Mouse (Mus musculus) thymus, postnatal 25 days (tissue): ENCODE data around the gene E330017A01Rik.

Source experiments
- DNase-seq: peaks from one replicate; pipeline ENCODE4 v3.0.0; 2022

Gene E330017A01Rik

GRCm38 (mm10) chr16:58662287-58662791, 23.8 kb upstream of the E330017A01Rik start:
- DNase-seq: no peak

- no peak for DNase-seq
Observed at GRCm38 (mm10) chr16:58661826-58662225, 23.3 kb upstream of the E330017A01Rik start.

GRCm38 (mm10) chr16:58658668-58659067, 20.1 kb upstream of the E330017A01Rik start:
- no peak for DNase-seq

GRCm38 (mm10) chr16:58656526-58656925, 18.0 kb upstream of the E330017A01Rik start:
- no peak for DNase-seq

- DNase-seq: no peak
Observed at GRCm38 (mm10) chr16:58655751-58656150, 17.2 kb upstream of the E330017A01Rik start.

- DNase-seq: no peak
Observed at GRCm38 (mm10) chr16:58649979-58650378, 11.4 kb upstream of the E330017A01Rik start.

- DNase-seq: no peak
Observed at GRCm38 (mm10) chr16:58638016-58638415, 523 bp downstream of the E330017A01Rik start.

GRCm38 (mm10) chr16:58637448-58637847, 1.1 kb downstream of the E330017A01Rik start:
- no peak for DNase-seq

GRCm38 (mm10) chr16:58635866-58636265, 2.7 kb downstream of the E330017A01Rik start:
- DNase-seq: no peak

GRCm38 (mm10) chr16:58629736-58630135, 8.8 kb downstream of the E330017A01Rik start:
- no peak for DNase-seq

- no peak for DNase-seq
Observed at GRCm38 (mm10) chr16:58628968-58629367, 9.6 kb downstream of the E330017A01Rik start.

- no peak for DNase-seq
Observed at GRCm38 (mm10) chr16:58628336-58628680, 10.2 kb downstream of the E330017A01Rik start.

- DNase-seq: no peak
Observed at GRCm38 (mm10) chr16:58627597-58628335, 10.8 kb downstream of the E330017A01Rik start.

GRCm38 (mm10) chr16:58623944-58624343, 14.6 kb downstream of the E330017A01Rik start:
- peak; percentile 10 for DNase-seq

GRCm38 (mm10) chr16:58623114-58623513, 15.4 kb downstream of the E330017A01Rik start:
- no peak for DNase-seq

GRCm38 (mm10) chr16:58622377-58622776, 16.2 kb downstream of the E330017A01Rik start:
- no peak for DNase-seq

GRCm38 (mm10) chr16:58617346-58617745, 21.2 kb downstream of the E330017A01Rik start:
- DNase-seq: no peak

- no peak for DNase-seq
Observed at GRCm38 (mm10) chr16:58616878-58617277, 21.7 kb downstream of the E330017A01Rik start, which contains the start of gene Gm813. Gene Gm813, minus strand, starts transcription at chr16:58616978.

GRCm38 (mm10) chr16:58612969-58613368, 25.6 kb downstream of the E330017A01Rik start:
- no peak for DNase-seq

- no peak for DNase-seq
Observed at GRCm38 (mm10) chr16:58607101-58607500, 31.4 kb downstream of the E330017A01Rik start.

GRCm38 (mm10) chr16:58604680-58605079, 33.9 kb downstream of the E330017A01Rik start:
- DNase-seq: no peak

- DNase-seq: no peak
Observed at GRCm38 (mm10) chr16:58603831-58604230, 34.7 kb downstream of the E330017A01Rik start.

GRCm38 (mm10) chr16:58600846-58601245, 37.7 kb downstream of the E330017A01Rik start:
- no peak for DNase-seq

- no peak for DNase-seq
Observed at GRCm38 (mm10) chr16:58591299-58591698, 47.2 kb downstream of the E330017A01Rik start.

- no peak for DNase-seq
Observed at GRCm38 (mm10) chr16:58589444-58589843, 49.1 kb downstream of the E330017A01Rik start.
